Mouse (Mus musculus) CH12.LX (cell line): ENCODE data around the gene Mrpl57. TPM values are rescaled to one million over a fixed set of nuclear protein-coding genes. Genes with fewer than 3 reads are reported as not detected.

ENCODE experiments used
- DNase-seq: peaks from one replicate; pipeline ENCODE4 v3.0.0-alpha.2; 2013; ENCODE audit errors: extremely low read depth
- H3K27ac ChIP-seq: 2 replicates; pipeline ENCODE4 v1.5.1; 2012; ENCODE audit warnings: low read depth, mild to moderate bottlenecking, control low read depth, moderate library complexity; ENCODE audit not compliant: insufficient read depth
- H3K27me3 ChIP-seq: replicated peaks from 2 replicates; pipeline ENCODE3; 2012; ENCODE audit warnings: inconsistent platforms
- H3K36me3 ChIP-seq, 2 experiments: replicated peaks in 1 of 2; 2 replicates each; pipeline versions ENCODE3 to v1.6.1; 2012; ENCODE audit warnings: inconsistent platforms in 1 of 2, low read length in 1 of 2, mild to moderate bottlenecking in 1 of 2, mixed read lengths in 1 of 2, moderate library complexity in 1 of 2; ENCODE audit not compliant: control insufficient read depth in 1 of 2, insufficient read depth in 1 of 2
- H3K4me1 ChIP-seq, 2 experiments: 2 replicates each; pipeline ENCODE4 v1.6.1; 2012; ENCODE audit warnings: inconsistent platforms in 1 of 2, moderate library complexity in 1 of 2; ENCODE audit not compliant: insufficient read depth in 2 of 2, control insufficient read depth in 1 of 2
- H3K4me2 ChIP-seq: 2 replicates; pipeline ENCODE4 v1.6.1; 2012; ENCODE audit warnings: low read depth, mild to moderate bottlenecking, control low read depth; ENCODE audit not compliant: poor library complexity, insufficient read depth, severe bottlenecking
- H3K4me3 ChIP-seq, 3 experiments: fragments of 150-350 bp in 1 of 3; sonication (generic) in 1 of 3; replicated peaks in 1 of 3; 2 replicates each; pipeline versions ENCODE3 to v1.5.1; 2011 to 2012; ENCODE audit warnings: low read depth in 2 of 3, low read length in 2 of 3, mild to moderate bottlenecking in 2 of 3, moderate library complexity in 2 of 3, control low read depth in 1 of 3, improper control_type of control experiment in 1 of 3, inconsistent platforms in 1 of 3, mixed read lengths in 1 of 3; ENCODE audit not compliant: poor library complexity in 1 of 3
- H3K79me2 ChIP-seq: replicated peaks from 2 replicates; pipeline ENCODE4 v1.6.1; 2012; ENCODE audit warnings: mild to moderate bottlenecking, moderate library complexity; ENCODE audit not compliant: control insufficient read depth, poor library complexity, insufficient read depth, severe bottlenecking; ENCODE audit errors: extremely low read depth
- H3K9ac ChIP-seq: 2 replicates; pipeline ENCODE4 v1.6.1; 2012; ENCODE audit warnings: low read depth, mild to moderate bottlenecking, control low read depth, moderate library complexity; ENCODE audit not compliant: insufficient read depth
- H3K9me3 ChIP-seq: replicated peaks from 2 replicates; pipeline ENCODE3; 2012; ENCODE audit warnings: low read length, inconsistent platforms, mixed read lengths
- CHD1 ChIP-seq: IDR thresholded peaks from 2 replicates; pipeline ENCODE4 v1.6.1; 2012; ENCODE audit warnings: low read depth, low read length, improper control_type of control experiment, inconsistent platforms
- EP300 ChIP-seq: IDR thresholded peaks from 2 replicates; pipeline ENCODE4 v1.6.1; 2011; ENCODE audit warnings: low read length, improper control_type of control experiment
- ETS1 ChIP-seq: conservative IDR thresholded peaks from 2 replicates; pipeline ENCODE4 v1.6.1; 2012; ENCODE audit warnings: low read depth, mild to moderate bottlenecking, inconsistent platforms, low read length, improper control_type of control experiment, moderate library complexity
- IRF4 ChIP-seq: IDR thresholded peaks from 2 replicates; pipeline ENCODE4 v1.6.1; 2014; ENCODE audit warnings: low read depth, mild to moderate bottlenecking, inconsistent platforms, low read length, improper control_type of control experiment
- JUND ChIP-seq: conservative IDR thresholded peaks from 2 replicates; pipeline ENCODE4 v1.6.1; 2011; ENCODE audit warnings: low read depth, low read length, improper control_type of control experiment
- KAT2A ChIP-seq: IDR thresholded peaks from 2 replicates; pipeline ENCODE4 v1.6.1; 2012; ENCODE audit warnings: low read length, improper control_type of control experiment, inconsistent platforms; ENCODE audit not compliant: insufficient replicate concordance
- MAFK ChIP-seq: IDR thresholded peaks from 2 replicates; pipeline ENCODE4 v1.6.1; 2011; ENCODE audit warnings: low read length, improper control_type of control experiment; ENCODE audit not compliant: insufficient replicate concordance
- MEF2A ChIP-seq: IDR thresholded peaks from 2 replicates; pipeline ENCODE4 v1.6.1; 2014; ENCODE audit warnings: low read depth, mild to moderate bottlenecking, inconsistent platforms, low read length, improper control_type of control experiment, borderline replicate concordance
- MXI1 ChIP-seq: IDR thresholded peaks from 2 replicates; pipeline ENCODE4 v1.6.1; 2011; ENCODE audit warnings: mild to moderate bottlenecking, low read depth, low read length, improper control_type of control experiment
- NELFE ChIP-seq: IDR thresholded peaks from 2 replicates; pipeline ENCODE4 v1.6.1; 2011; ENCODE audit warnings: low read depth, low read length, improper control_type of control experiment
- NRF1 ChIP-seq: IDR thresholded peaks from 2 replicates; pipeline ENCODE4 v1.6.1; 2014; ENCODE audit warnings: low read depth, mild to moderate bottlenecking, inconsistent platforms, low read length, improper control_type of control experiment, moderate library complexity
- RAD21 ChIP-seq: IDR thresholded peaks from 2 replicates; pipeline ENCODE4 v1.6.1; 2011; ENCODE audit warnings: low read depth, mild to moderate bottlenecking, low read length, improper control_type of control experiment, moderate library complexity
- SMC3 ChIP-seq: IDR thresholded peaks from 2 replicates; pipeline ENCODE4 v1.6.1; 2011; ENCODE audit warnings: low read depth, low read length, improper control_type of control experiment
- USF1 ChIP-seq: IDR thresholded peaks from 2 replicates; pipeline ENCODE4 v1.6.1; 2014; ENCODE audit warnings: low read depth, mild to moderate bottlenecking, inconsistent platforms, low read length, improper control_type of control experiment
- ZMIZ1 ChIP-seq: IDR thresholded peaks from 2 replicates; pipeline ENCODE4 v1.6.1; 2012; ENCODE audit warnings: low read depth, mild to moderate bottlenecking, inconsistent platforms, low read length, improper control_type of control experiment
- dilution Hi-C: fragments of 300-500 bp; cut with MboI; formaldehyde crosslinking; loops from 2 replicates; pipeline ENCODE4 v1.14.3; 2020; ENCODE audit warnings: low sequenced_read_pairs; ENCODE audit not compliant: extremely low pct_unique_long_range_greater_than_20kb, extremely low pct_ligation_motif_present
- in situ Hi-C: fragments of 300-500 bp; cut with MboI; formaldehyde crosslinking; loops from 3 replicates; pipeline ENCODE4 v1.14.3; 2019; ENCODE audit warnings: low sequenced_read_pairs, low pct_ligation_motif_present, low pct_unique_long_range_greater_than_20kb, mixed read lengths
- polyA plus RNA-seq: library from polyadenylated mRNA; unstranded; fragments of >175 nt; gene quantifications from 2 replicates; pipeline ENCODE4 v1.2.1, GENCODE M21; 2012; ENCODE audit warnings: low read depth; ENCODE audit not compliant: insufficient read length
- total RNA-seq, 2 experiments: library from RNA; depleted of rRNA; stranded (reverse); fragments of 300-350 nt in 1 of 2; fragments of >200 nt in 1 of 2; gene quantifications; 2 replicates each; pipeline ENCODE4 v1.2.3; 2012 to 2014

Mrpl57 gene
- total and polyA plus RNA-seq, 3 experiments, result 123 to 184 (median 176) TPM

- no peak overlapping the region for H3K4me2 ChIP-seq
- H3K27ac ChIP-seq, result no peak overlapping the region
- in situ Hi-C loops (no loop called here), dilution Hi-C loops (no loop called here)
- H3K79me2 ChIP-seq, result no peaks in the 10 kb centered on the region
- H3K36me3 ChIP-seq, result peaks cover 12 to 57% of the 10 kb centered on the region in 2 experiments
- no peak overlapping the region for H3K9ac ChIP-seq
- H3K27me3 ChIP-seq, result no peaks in the 10 kb centered on the region
- no peaks in the 10 kb centered on the region for H3K9me3 ChIP-seq
- TF ChIP-seq CHD1 (no peak), ETS1 (no peak), MAFK (no peak), RAD21 (no peak), MEF2A (no peak), JUND (no peak), NRF1 (no peak), MXI1 (no peak), ZMIZ1 (no peak), SMC3 (no peak), KAT2A (no peak), IRF4 (no peak)
- no peak overlapping the region for H3K4me3 ChIP-seq
- peaks cover 2 to 56% of the 10 kb centered on the region in 2 experiments; a peak in 3 of 4 replicates for H3K4me1 ChIP-seq
- no peak for DNase-seq
Measured at GRCm38 (mm10) chr14:57865256-57865655, 39.2 kb downstream of the Mrpl57 start.

- in situ Hi-C loops, result no loop called here
- DNase-seq, result peak; percentile 31
Measured at GRCm38 (mm10) chr14:57866676-57867276, 40.7 kb downstream of the Mrpl57 start.

More at GRCm38 (mm10) chr14:57866676-57867276, 40.7 kb downstream of the Mrpl57 start:
- Histone ChIP-seq H3K36me3 (peaks cover 12 to 49% of the 10 kb centered on the region in 2 experiments), H3K4me2 (peak overlapping the region; percentile 21; the same call in 1 of the 2 replicates), H3K4me1 (peaks cover 2 to 52% of the 10 kb centered on the region in 2 experiments; a peak in 3 of 4 replicates), H3K27ac (no peak overlapping the region), H3K9ac (no peak overlapping the region), H3K4me3 (no peak overlapping the region), H3K9me3 (no peaks in the 10 kb centered on the region), H3K27me3 (no peaks in the 10 kb centered on the region), H3K79me2 (no peaks in the 10 kb centered on the region)
- TF ChIP-seq MAFK (peak; percentile 82), NELFE (no peak), IRF4 (peak; percentile 6; the same call in 1 of the 2 replicates), RAD21 (no peak), MXI1 (no peak), USF1 (no peak), EP300 (peak; percentile 43)
- dilution Hi-C loops, result no loop called here
